Mouse (Mus musculus): ENCODE measurements at regions not wholly inside any gene's neighbourhood (a gene's known extent, or its start where the extent isn't known, plus 50 kb on each side); places are given as distances from the start of the nearest gene placed in this dataset.

DNA sequence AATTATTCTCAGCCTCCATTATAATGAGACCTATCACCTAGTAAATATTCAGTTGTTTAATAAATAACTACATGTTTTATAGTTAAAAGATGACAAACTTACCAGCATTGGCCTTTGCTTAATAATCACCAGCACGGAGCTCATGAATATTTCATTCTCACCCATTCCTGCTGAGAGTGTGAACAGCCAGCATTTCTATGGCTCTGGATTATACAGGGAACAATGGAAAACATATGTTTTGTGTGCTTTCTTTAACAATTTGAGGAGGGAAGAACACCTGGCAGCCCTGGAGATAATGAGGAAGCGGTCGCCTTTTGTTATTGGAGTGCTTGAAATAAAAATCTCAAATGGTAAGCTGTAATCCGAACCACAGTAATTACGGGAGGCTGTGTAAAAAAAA lies 528.4 kb downstream of the Cbln4 start:
- TF ChIP-seq POLR2A (IDR thresholded peaks at IDR 0.05; ENCODE audit: insufficient read depth, low read length) (no peak), CTCF (IDR thresholded peaks at IDR 0.05; ENCODE audit: low read depth, low read length) (no peak)
- Histone ChIP-seq H3K4me3 (ENCODE audit: low read depth, low read length) (no peak overlapping the region), H3K36me3 (ENCODE audit: control insufficient read depth, insufficient read depth, low read length, poor library complexity, severe bottlenecking) (no peaks in the 10 kb centered on the region), H3K27me3 (ENCODE audit: control insufficient read depth, insufficient read depth, low read length, poor library complexity, severe bottlenecking) (no peaks in the 10 kb centered on the region), H3K27ac (ENCODE audit: insufficient read depth, low read length) (no peak overlapping the region), H3K9me3 (replicated peaks; ENCODE audit: control insufficient read depth, insufficient read depth, low read length, poor library complexity, severe bottlenecking) (no peaks in the 10 kb centered on the region), H3K9ac (ENCODE audit: low read depth, poor library complexity, severe bottlenecking) (no peak overlapping the region), H3K4me1 (ENCODE audit: control insufficient read depth, insufficient read depth, low read length) (no peaks in the 10 kb centered on the region)

DNA sequence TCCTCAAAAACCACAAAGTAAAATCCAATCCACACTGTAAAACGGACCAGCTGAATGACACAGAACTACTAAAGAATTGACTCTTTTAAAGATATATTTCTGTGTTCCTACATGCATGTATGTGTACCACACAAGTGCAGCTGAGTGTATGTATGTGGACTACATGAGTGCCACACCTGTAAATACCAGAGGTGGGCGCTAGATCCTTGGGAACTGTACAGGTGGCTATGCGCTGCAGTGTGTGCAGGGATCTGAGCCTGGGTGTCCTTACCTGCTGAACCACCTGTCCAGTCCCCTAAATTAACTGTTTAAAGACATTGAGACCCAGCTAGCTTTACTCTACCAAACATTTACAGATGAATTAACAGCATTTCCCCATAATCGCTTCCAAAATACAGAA lies 546.6 kb downstream of the Cbln4 start:
- H3K27me3 ChIP-seq (ENCODE audit: control insufficient read depth, insufficient read depth, low read length, poor library complexity, severe bottlenecking), result no peaks in the 10 kb centered on the region
- no peaks in the 10 kb centered on the region for H3K4me1 ChIP-seq (ENCODE audit: control insufficient read depth, insufficient read depth, low read length)
- no peaks in the 10 kb centered on the region for H3K36me3 ChIP-seq (ENCODE audit: control insufficient read depth, insufficient read depth, low read length, poor library complexity, severe bottlenecking)
- no peak overlapping the region for H3K4me3 ChIP-seq (ENCODE audit: low read depth, low read length)
- no peak overlapping the region for H3K9ac ChIP-seq (ENCODE audit: low read depth, poor library complexity, severe bottlenecking)
- TF ChIP-seq EP300 (IDR thresholded peaks at IDR 0.05; ENCODE audit: insufficient read depth, low read depth, low read length) (no peak), POLR2A (IDR thresholded peaks at IDR 0.05; ENCODE audit: insufficient read depth, low read length) (no peak), CTCF (IDR thresholded peaks at IDR 0.05; ENCODE audit: low read depth, low read length) (peak; percentile 55)
- H3K27ac ChIP-seq (ENCODE audit: insufficient read depth, low read length), result no peak overlapping the region
- H3K9me3 ChIP-seq (replicated peaks; ENCODE audit: control insufficient read depth, insufficient read depth, low read length, poor library complexity, severe bottlenecking), result no peaks in the 10 kb centered on the region

DNA sequence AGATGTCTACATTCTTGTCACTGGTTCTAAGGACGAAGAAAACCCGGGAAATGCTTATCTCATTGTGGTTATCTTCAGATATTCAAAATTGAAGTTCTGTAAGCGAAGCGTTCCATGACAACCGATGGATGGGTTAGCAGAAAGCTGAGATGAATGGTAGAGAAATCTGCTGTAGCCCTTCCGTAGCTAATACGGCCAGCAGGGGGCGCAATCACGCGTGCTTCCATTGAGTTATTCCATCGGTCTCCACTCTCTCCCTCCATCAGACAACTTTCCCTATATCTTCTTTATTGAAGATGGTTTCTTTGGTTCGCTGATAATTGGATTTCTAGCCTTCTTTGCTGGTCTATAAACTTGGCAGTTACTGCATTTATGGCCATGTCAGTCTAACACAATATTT lies 549.5 kb downstream of the Cbln4 start:
- Histone ChIP-seq H3K27ac (ENCODE audit: insufficient read depth, low read length) (no peak overlapping the region), H3K4me3 (ENCODE audit: low read depth, low read length) (no peak overlapping the region), H3K4me1 (ENCODE audit: control insufficient read depth, insufficient read depth, low read length) (no peaks in the 10 kb centered on the region), H3K9ac (ENCODE audit: low read depth, poor library complexity, severe bottlenecking) (no peak overlapping the region), H3K36me3 (ENCODE audit: control insufficient read depth, insufficient read depth, low read length, poor library complexity, severe bottlenecking) (no peaks in the 10 kb centered on the region), H3K9me3 (replicated peaks; ENCODE audit: control insufficient read depth, insufficient read depth, low read length, poor library complexity, severe bottlenecking) (no peaks in the 10 kb centered on the region), H3K27me3 (ENCODE audit: control insufficient read depth, insufficient read depth, low read length, poor library complexity, severe bottlenecking) (no peaks in the 10 kb centered on the region)
- TF ChIP-seq CTCF (IDR thresholded peaks at IDR 0.05; ENCODE audit: low read depth, low read length), result peak; percentile 78
- no peak for TF ChIP-seq POLR2A (IDR thresholded peaks at IDR 0.05; ENCODE audit: insufficient read depth, low read length)

DNA sequence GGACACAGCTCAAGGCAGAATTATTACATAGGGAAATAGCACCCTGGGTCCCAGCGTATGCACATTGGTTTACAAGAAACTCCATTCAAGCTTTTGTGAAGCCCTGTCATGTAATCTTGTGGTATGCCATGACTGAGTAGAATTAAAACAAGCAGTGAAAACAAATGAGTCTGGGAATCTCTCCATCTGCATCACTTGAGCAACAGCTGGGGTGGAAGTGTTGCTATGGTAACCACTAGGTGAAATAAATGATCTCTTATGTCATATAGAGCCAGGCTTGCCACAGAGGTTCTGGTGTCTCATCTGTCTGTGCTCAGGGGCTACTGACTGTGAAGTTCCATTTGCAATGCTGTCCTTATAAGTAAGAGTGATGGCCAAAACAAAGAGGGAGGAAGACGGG lies 556.0 kb downstream of the Cbln4 start:
- Histone ChIP-seq H3K36me3 (ENCODE audit: control insufficient read depth, insufficient read depth, low read length, poor library complexity, severe bottlenecking) (no peaks in the 10 kb centered on the region), H3K4me1 (ENCODE audit: control insufficient read depth, insufficient read depth, low read length) (no peaks in the 10 kb centered on the region), H3K27me3 (ENCODE audit: control insufficient read depth, insufficient read depth, low read length, poor library complexity, severe bottlenecking) (no peaks in the 10 kb centered on the region), H3K9me3 (replicated peaks; ENCODE audit: control insufficient read depth, insufficient read depth, low read length, poor library complexity, severe bottlenecking) (no peaks in the 10 kb centered on the region), H3K9ac (ENCODE audit: low read depth, poor library complexity, severe bottlenecking) (no peak overlapping the region), H3K4me3 (ENCODE audit: low read depth, low read length) (no peak overlapping the region), H3K27ac (ENCODE audit: insufficient read depth, low read length) (no peak overlapping the region)
- TF ChIP-seq EP300 (IDR thresholded peaks at IDR 0.05; ENCODE audit: insufficient read depth, low read depth, low read length), result no peak
- no peak for TF ChIP-seq POLR2A (IDR thresholded peaks at IDR 0.05; ENCODE audit: insufficient read depth, low read length)
- TF ChIP-seq CTCF (IDR thresholded peaks at IDR 0.05; ENCODE audit: low read depth, low read length), result no peak

DNA sequence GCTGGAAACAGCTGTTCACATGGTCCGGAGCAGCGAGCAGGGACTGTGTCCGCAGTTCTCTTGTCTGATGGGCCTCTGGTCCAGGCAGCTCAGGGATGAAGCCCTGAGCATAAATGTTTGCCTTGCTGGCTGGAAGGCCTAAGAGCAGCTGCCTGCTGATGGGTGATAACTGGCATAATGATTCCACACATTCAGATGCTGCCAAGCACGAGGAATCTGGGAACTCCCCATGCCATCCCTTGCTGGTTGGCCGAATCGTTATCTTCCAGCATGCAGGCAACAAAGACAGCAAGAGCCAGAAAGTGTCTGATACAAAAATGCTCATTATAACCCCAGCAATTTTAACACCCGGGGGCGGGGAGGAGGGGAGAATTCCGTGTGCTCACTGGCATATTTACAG lies 590.0 kb downstream of the Cbln4 start:
- H3K9me3 ChIP-seq (replicated peaks; ENCODE audit: control insufficient read depth, insufficient read depth, low read length, poor library complexity, severe bottlenecking), result 0 out of 2 replicates have a peak, but pooled peaks cover 2% of the 10 kb centered on the region
- no peaks in the 10 kb centered on the region for H3K36me3 ChIP-seq (ENCODE audit: control insufficient read depth, insufficient read depth, low read length, poor library complexity, severe bottlenecking)
- no peak overlapping the region for H3K4me3 ChIP-seq (ENCODE audit: low read depth, low read length)
- no peak overlapping the region for H3K9ac ChIP-seq (ENCODE audit: low read depth, poor library complexity, severe bottlenecking)
- H3K27ac ChIP-seq (ENCODE audit: insufficient read depth, low read length), result no peak overlapping the region
- TF ChIP-seq CTCF (IDR thresholded peaks at IDR 0.05; ENCODE audit: low read depth, low read length), result no peak
- no peak for TF ChIP-seq EP300 (IDR thresholded peaks at IDR 0.05; ENCODE audit: insufficient read depth, low read depth, low read length)
- no peak for TF ChIP-seq POLR2A (IDR thresholded peaks at IDR 0.05; ENCODE audit: insufficient read depth, low read length)
- H3K4me1 ChIP-seq (ENCODE audit: control insufficient read depth, insufficient read depth, low read length), result no peaks in the 10 kb centered on the region
- H3K27me3 ChIP-seq (ENCODE audit: control insufficient read depth, insufficient read depth, low read length, poor library complexity, severe bottlenecking), result no peaks in the 10 kb centered on the region

DNA sequence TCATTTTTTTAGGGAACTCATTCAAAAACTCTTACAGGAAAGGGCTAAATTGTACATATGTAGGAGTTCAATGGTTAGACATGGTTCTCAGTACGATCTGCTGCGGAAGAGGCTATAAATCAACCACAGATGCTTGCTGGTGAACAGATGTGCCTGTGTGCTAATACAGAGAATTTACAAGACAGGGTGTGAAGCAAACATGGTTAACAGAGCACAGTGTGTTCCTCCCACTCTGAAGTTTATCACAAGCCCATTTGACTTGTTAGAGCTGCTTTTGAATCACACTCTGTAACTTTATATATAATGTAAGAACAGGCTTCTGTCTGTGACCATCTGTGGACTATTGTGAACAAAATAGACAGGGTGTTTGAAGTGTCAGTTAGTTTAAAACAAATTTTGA lies 637.2 kb downstream of the Cbln4 start:
- no peaks in the 10 kb centered on the region for H3K36me3 ChIP-seq (ENCODE audit: control insufficient read depth, insufficient read depth, low read length, poor library complexity, severe bottlenecking)
- H3K27ac ChIP-seq (ENCODE audit: insufficient read depth, low read length), result no peak overlapping the region
- TF ChIP-seq POLR2A (IDR thresholded peaks at IDR 0.05; ENCODE audit: insufficient read depth, low read length) (no peak), EP300 (IDR thresholded peaks at IDR 0.05; ENCODE audit: insufficient read depth, low read depth, low read length) (no peak), CTCF (IDR thresholded peaks at IDR 0.05; ENCODE audit: low read depth, low read length) (no peak)
- no peak overlapping the region for H3K4me3 ChIP-seq (ENCODE audit: low read depth, low read length)
- H3K4me1 ChIP-seq (ENCODE audit: control insufficient read depth, insufficient read depth, low read length), result no peaks in the 10 kb centered on the region
- no peaks in the 10 kb centered on the region for H3K9me3 ChIP-seq (replicated peaks; ENCODE audit: control insufficient read depth, insufficient read depth, low read length, poor library complexity, severe bottlenecking)
- no peaks in the 10 kb centered on the region for H3K27me3 ChIP-seq (ENCODE audit: control insufficient read depth, insufficient read depth, low read length, poor library complexity, severe bottlenecking)
- H3K9ac ChIP-seq (ENCODE audit: low read depth, poor library complexity, severe bottlenecking), result no peak overlapping the region

Data from ES-Bruce4 (cell line).